Mouse (Mus musculus) bone marrow, adult 2 months (tissue): Measurements from ENCODE around the gene Vmn1r231. TPM values are rescaled to one million over a fixed set of nuclear protein-coding genes. Genes with fewer than 3 reads are reported as not detected.
A peak's percentile ranks its signal among the peaks of the same experiment; 100 is the strongest.

Experiments
- H3K27ac ChIP-seq: fragments of 200-500 bp; 2 replicates; pipeline ENCODE4 v1.5.1; 2012; ENCODE audit warnings: low read depth, mild to moderate bottlenecking, control low read depth, inconsistent platforms, low read length; ENCODE audit not compliant: control insufficient read depth, poor library complexity, insufficient read depth
- H3K4me1 ChIP-seq: fragments of 200-500 bp; 2 replicates; pipeline ENCODE4 v1.6.1; 2011; ENCODE audit warnings: low read length; ENCODE audit not compliant: control insufficient read depth, insufficient read depth
- H3K4me3 ChIP-seq: fragments of 200-500 bp; replicated peaks from 2 replicates; pipeline ENCODE3; 2011; ENCODE audit warnings: mild to moderate bottlenecking, low read depth, low read length, control low read depth; ENCODE audit not compliant: control insufficient read depth
- CTCF ChIP-seq: fragments of 200-500 bp; IDR thresholded peaks from 2 replicates; pipeline ENCODE4 v1.5.1; 2011; ENCODE audit warnings: low read length, control low read depth; ENCODE audit not compliant: control insufficient read depth, insufficient read depth
- POLR2A ChIP-seq: fragments of 200-500 bp; IDR thresholded peaks from 2 replicates; pipeline ENCODE4 v1.6.1; 2011; ENCODE audit warnings: low read depth, mild to moderate bottlenecking, control low read depth, low read length, borderline replicate concordance; ENCODE audit not compliant: control insufficient read depth
- WGBS: fragments of 180-500 bp; shearing (Covaris S2); methylation state at CpG from one replicate; pipeline ENCODE4 v1.1.7; 2018; 5-methylcytosine and 5-hydroxymethylcytosine counted together
- polyA plus RNA-seq: library from polyadenylated mRNA; stranded (reverse); fragments of >200 nt; gene quantifications from 2 replicates; pipeline ENCODE4 v1.2.4, GENCODE M21; 2011; ENCODE audit warnings: low replicate concordance; ENCODE audit not compliant: missing spikeins, insufficient read depth, insufficient read length

The Vmn1r231 gene
- not detected in 2 replicates for polyA plus RNA-seq

- no peak within 1 kb of the TSS for H3K27ac ChIP-seq
- no peaks in the 10 kb centered on the region for H3K4me1 ChIP-seq
- H3K4me3 ChIP-seq: no peak within 1 kb of the TSS
- no peak for TF ChIP-seq CTCF
- TF ChIP-seq POLR2A: no peak
- WGBS: 56% methylated on average over 2 of the region's 2 CpGs
These were observed at the start of gene Vmn1r231 for GRCm38 (mm10) chr17:20904991-20905390. Gene Vmn1r231 (minus strand): TSS chr17:20905091.

GRCm38 (mm10) chr17:20946636-20947035 lies 41.7 kb upstream of the Vmn1r231 start:
- TF ChIP-seq POLR2A: no peak
- no peak for TF ChIP-seq CTCF
- peak overlapping the region; percentile 59 for H3K4me3 ChIP-seq
- no peak overlapping the region for H3K27ac ChIP-seq
- peaks cover 3% of the 10 kb centered on the region for H3K4me1 ChIP-seq

GRCm38 (mm10) chr17:20946026-20946565 lies 41.2 kb upstream of the Vmn1r231 start:
- under 1% methylated on average over 13 of the region's 13 CpGs for WGBS
- Histone ChIP-seq H3K4me3 (peak overlapping the region; percentile 98), H3K4me1 (peaks cover 3% of the 10 kb centered on the region), H3K27ac (peak overlapping the region; percentile 96)
- TF ChIP-seq POLR2A: no peak
- TF ChIP-seq CTCF: no peak

GRCm38 (mm10) chr17:20944985-20945891 lies 40.3 kb upstream of the Vmn1r231 start, which contains the start of gene Ppp2r1a:
Gene Ppp2r1a (plus strand): TSS chr17:20945311.
- Histone ChIP-seq H3K4me1 (peaks cover 3% of the 10 kb centered on the region), H3K27ac (peak within 1 kb of the TSS; percentile 96), H3K4me3 (peak within 1 kb of the TSS; percentile 98)
- under 1% methylated on average over 69 of the region's 69 CpGs for WGBS
- TF ChIP-seq CTCF (peak; percentile 10; the same call in 1 of the 2 replicates), POLR2A (no peak; the same call in 1 of the 2 replicates)

GRCm38 (mm10) chr17:20944226-20944625 lies 39.3 kb upstream of the Vmn1r231 start:
- WGBS: 42% methylated on average over 3 of the region's 3 CpGs
- TF ChIP-seq POLR2A (no peak), CTCF (no peak)
- Histone ChIP-seq H3K4me1 (peaks cover 3% of the 10 kb centered on the region), H3K27ac (no peak overlapping the region), H3K4me3 (peak overlapping the region; percentile 57)

- WGBS: 51% methylated on average over 1 of the region's 1 CpGs
- H3K27ac ChIP-seq: no peak within 1 kb of the TSS
- no peaks in the 10 kb centered on the region for H3K4me1 ChIP-seq
- H3K4me3 ChIP-seq: no peak within 1 kb of the TSS
- no peak for TF ChIP-seq CTCF
- TF ChIP-seq POLR2A: no peak
These were observed 14.7 kb upstream of the Vmn1r231 start, which contains the start of gene Vmn1r232 for GRCm38 (mm10) chr17:20919614-20920013. Gene Vmn1r232 (minus strand): TSS chr17:20919714.

- no peak within 1 kb of the TSS for H3K27ac ChIP-seq
- no peak within 1 kb of the TSS for H3K4me3 ChIP-seq
- no peaks in the 10 kb centered on the region for H3K4me1 ChIP-seq
- TF ChIP-seq POLR2A (no peak), CTCF (no peak)
- 2% methylated on average over 1 of the region's 1 CpGs for WGBS
These were observed 64.7 kb downstream of the Vmn1r231 start, which contains the start of gene Vmn1r230 for GRCm38 (mm10) chr17:20840144-20840543. Gene Vmn1r230 (plus strand): TSS chr17:20840444.

Other genes starting within 250 kb of the Vmn1r231 start
- not detected in 2 replicates for gene Vmn1r226, start 222.2 kb downstream of the Vmn1r231 start, polyA plus RNA-seq
- gene Vmn1r227, start 175.2 kb downstream of the Vmn1r231 start, polyA plus RNA-seq: not detected in 2 replicates
- not detected in 2 replicates for gene Vmn1r228, start 118.9 kb downstream of the Vmn1r231 start, polyA plus RNA-seq
- gene Vmn1r229, start 93.5 kb downstream of the Vmn1r231 start, polyA plus RNA-seq: 0.14 TPM in 1 of 2 replicates, not detected in the other
- gene Vmn1r230, start 64.6 kb downstream of the Vmn1r231 start, polyA plus RNA-seq: not detected in 2 replicates
- gene Vmn1r232, start 14.6 kb upstream of the Vmn1r231 start, polyA plus RNA-seq: not detected in 2 replicates
- 52.6 and 84.2 TPM in 2 replicates for gene Ppp2r1a, start 40.2 kb upstream of the Vmn1r231 start, polyA plus RNA-seq
- not detected in 2 replicates for gene Vmn1r233, start 91.4 kb upstream of the Vmn1r231 start, polyA plus RNA-seq
- 6.8 and 7.1 TPM in 2 replicates for gene Zfp160, start 103.8 kb upstream of the Vmn1r231 start, polyA plus RNA-seq